Mouse (Mus musculus) embryo, embryonic 11 days (tissue): ENCODE results near the gene Pdzd9.
"Not testable (repeated sequence)": the region's sequence is repeated elsewhere in the genome, so short reads cannot be mapped to it uniquely, and the experiment has no call there.

ENCODE experiments used
- DNase-seq: peaks from one replicate; pipeline ENCODE4 v3.0.0-alpha.2; 2015

Pdzd9 gene

DNA sequence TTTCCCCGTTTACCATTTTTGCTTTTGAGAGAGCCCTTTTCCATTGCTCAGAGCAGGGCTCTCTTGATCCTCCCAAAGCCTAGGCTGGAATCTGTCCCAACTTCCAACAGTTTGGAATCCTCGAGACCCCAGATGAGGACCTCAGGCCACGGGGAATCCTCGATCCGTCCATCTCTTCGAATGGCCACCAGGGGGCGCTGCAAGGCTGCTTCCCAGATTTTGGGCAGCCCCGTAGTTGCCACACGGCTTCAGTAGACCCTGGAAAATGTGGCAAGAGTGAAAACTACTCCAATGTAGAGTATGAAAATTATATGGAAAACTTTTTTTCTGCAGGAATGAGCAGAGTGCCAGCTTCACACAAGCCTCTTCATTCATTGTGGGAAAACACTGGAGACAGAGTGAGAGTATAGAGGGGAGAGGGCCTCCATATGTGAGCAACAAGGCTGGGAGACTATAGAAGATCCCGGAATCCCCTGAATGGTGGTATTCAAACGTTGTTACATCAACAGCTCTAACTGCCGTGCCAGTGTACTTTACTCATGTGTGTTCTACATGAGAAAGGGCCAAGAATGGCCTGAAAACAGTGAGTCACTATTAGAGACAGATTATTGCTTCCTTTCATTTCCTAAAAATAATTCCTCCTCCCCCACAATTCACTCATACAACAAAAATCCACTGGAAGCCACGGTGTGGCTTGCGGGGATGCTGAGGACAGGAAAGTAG lies at the start of gene Pdzd9:
Gene Pdzd9, minus strand, starts transcription at position 191 of the 723 bp plus-strand sequence.
- peak; percentile 85 for DNase-seq

DNA sequence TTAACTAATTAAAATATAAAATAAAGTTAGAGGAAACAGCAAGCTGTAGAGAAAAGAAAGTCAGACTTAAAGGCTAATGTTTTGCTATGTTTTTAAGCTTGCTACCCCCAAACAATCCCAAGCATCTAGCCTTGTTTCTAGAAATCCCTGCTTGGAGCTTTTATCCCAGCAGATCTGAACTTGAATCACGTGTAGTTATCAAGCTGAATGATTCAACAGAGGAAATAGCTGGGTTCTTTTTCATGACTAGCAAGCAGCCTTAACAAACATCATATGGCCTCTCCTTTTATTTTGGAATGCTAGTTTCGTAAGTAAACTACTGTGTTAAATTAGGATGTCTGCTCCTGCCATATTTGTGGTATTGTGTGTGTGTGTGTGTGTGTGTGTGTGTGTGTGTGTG lies 47.1 kb upstream of the Pdzd9 start:
- no peak for DNase-seq

DNA sequence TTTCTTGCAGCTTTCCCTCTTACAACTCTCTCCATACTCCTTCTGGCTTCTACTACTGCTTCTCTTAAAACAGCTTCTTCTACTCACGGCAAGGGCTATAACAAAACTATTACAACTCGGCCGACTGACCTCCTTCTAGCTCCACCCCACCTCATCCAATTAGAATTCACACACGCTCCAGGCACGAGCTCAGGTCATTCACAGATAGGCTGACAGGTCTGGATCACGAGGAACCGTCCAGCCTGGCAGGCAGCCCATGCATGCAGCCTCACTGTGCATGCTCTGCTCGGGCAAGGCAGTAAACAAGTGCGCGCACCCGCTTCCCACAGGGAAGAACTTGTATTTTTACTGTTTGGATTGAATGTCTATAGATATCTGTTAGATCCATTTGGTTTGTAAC lies 43.8 kb upstream of the Pdzd9 start:
- not testable (repeated sequence) for DNase-seq

DNA sequence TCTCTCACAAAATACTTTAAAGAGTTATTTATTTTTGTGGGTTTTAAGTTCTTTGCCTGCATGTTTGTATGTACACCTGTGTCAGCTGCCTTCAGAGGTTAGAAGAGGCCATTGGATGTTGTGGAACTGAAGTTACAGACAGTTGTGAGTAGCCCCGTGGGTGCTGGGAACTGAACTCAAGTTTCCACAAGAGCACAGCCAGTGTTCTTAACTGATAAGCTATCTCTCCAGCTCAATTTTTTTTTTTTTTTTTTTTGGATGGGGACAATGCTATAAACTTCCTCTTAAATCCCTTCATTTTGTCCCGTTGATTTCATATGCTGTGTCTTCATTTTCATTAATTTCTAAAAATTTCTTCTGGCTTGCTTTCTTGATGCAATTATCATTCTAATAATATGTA lies 43.1 kb upstream of the Pdzd9 start:
- DNase-seq, result no peak

DNA sequence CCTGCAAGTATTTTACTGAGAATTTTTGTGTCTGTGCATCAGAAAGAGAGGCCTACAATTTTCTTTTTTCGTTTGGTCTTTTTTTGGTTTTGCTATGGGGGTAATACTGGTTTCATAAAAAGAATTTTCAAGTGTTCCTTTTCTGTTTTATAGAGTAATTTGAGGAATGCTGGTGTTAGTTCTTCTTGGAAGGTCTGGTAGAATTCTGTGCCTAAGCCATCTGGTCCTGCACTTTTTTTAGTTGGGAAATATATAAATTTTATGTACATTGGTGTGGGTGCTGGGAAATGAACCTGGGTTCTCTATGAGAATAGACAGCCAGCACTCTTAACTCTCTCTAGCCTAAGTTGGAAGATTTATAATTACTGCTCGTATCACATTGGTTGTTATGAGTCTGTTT lies 41.9 kb upstream of the Pdzd9 start:
- DNase-seq, result no peak

DNA sequence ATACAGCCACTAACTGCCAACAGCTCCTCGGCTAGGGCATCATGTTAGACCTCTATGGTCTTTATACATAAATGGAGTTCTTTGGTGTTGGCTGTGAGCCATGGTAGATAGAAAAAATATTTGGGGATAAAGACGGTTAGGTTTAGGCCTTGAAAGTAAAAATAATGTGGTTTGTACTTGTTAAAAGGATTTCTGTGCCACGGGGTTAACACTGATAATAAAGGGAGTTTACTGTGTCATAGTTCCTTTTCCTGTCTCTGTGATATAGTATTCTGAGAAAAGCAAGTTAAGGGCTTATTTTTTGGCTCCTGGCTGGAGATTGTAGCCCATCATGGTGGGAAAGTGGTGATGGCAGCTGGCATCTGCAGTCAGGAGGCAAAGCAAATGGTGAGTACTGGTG lies 33.7 kb upstream of the Pdzd9 start:
- no peak for DNase-seq

DNA sequence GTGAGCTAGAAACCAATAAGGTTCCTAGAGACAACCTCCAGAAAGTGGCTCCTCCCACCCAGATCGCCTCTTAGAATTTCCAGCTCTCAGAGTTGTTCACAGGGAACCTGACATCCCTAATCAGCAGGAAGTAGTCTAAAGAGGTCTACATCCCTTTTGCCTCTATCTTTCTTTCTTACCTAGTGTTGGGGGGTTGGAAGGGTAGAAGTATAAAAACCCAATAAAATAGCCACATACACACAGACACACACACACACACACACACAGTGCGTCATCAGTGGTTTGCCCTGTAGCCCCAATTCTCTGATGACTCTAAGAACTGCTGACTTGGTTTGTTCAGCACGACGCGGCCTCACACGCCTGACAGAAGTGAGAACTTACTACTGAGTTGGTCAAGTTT lies 29.4 kb upstream of the Pdzd9 start:
- DNase-seq, result no peak

DNA sequence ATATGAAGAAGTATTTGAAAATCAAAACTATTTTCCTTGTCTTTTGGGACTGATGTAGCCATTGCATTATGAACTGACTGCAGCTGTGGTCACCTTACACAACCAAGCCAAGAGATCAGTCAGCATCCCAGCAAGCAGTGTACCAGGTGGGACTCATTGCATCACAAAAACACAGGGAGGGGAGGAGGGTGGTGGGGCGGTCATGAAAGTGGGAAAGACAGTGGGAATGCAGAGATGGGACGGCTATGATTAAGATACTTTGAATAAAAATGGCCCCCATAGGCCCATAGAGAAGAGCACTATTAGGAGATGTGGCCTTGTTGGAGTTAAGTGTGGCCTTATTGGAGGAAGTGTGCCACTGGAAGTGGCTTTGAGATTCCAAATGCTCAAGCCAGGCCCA lies 26.2 kb upstream of the Pdzd9 start:
- DNase-seq, result no peak

DNA sequence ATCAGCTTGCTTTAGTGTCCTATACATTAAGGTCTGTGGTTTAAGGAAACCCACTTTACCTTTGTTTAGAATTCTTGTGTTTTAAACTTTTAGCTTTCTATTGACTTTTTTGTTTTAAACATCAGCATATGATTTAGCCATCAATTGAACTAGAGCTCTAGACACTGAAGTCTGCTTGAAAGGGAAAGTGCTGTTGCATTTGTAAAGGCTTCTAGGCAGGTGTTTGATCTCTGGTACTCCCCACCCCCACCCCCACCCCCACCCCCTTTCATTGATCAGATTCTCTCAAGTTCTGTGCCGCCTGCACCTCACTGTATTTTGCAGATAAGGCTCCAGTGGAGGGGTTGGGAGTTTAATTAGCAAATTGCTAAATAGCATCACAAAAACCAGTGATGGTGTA lies 25.5 kb upstream of the Pdzd9 start:
- no peak for DNase-seq

DNA sequence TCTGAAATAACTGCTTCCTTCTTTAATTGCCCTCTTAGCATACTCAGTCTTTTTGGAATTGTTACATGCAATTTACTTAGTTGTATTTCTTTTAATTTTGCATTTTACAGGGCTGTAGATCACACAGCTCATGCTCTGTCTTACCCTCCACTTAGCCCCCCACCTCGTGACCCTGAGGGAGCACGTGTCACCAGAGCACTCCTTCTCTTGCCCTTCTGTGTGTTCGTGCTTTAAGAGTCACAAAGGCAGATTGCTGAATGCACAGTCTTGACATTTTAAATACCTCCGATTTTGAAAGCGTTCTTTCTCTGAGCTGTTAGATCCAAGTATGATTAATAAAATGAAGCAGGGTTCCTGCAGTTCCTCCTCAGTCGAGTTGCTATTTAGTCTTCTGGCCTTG lies 25.1 kb upstream of the Pdzd9 start:
- peak; percentile 3 for DNase-seq

DNA sequence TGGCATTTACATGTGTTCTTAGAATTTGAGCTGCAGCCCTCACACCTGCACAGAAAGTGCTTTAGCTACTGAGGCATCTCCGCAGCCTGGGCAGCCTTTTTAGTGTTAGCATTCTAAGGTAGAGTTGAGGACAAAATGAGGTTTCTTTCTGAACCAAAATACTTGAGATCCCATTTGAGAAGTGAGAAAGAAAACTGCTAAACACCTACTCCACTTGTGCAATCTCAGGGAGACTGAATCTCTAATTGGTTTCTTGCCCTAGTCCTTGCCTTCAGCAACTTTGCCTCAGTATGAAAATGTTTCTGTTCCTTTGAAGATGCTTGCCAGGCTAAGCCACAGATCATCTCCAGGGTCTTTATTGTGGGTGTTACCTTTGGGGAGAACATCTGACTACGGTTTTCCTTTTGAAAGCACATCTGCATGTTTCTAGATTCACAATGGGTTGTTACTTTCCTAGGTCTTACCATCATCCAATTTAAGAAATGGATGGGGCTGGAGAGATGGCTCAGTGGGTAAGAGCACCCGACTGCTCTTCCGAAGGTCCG lies 23.8 kb upstream of the Pdzd9 start:
- DNase-seq, result no peak

DNA sequence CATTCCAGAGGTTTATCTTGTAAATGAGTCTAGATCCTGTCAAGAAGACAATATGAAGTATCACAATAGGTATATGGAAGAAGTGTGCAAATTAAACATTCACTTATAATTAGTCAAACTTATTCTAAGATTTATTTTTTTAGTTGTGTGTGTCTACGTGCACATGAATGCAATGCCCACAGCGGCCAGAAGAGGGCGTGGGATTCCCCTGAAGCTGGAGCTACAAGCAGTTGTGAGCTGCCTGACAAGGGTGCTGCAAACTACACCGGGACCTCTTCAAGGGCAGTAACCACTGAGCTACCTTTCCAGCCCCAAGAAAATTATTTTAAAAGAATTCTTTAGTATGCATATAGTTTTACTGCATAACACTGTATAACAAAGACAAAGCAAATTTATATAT lies 20.5 kb upstream of the Pdzd9 start:
- DNase-seq, result no peak

DNA sequence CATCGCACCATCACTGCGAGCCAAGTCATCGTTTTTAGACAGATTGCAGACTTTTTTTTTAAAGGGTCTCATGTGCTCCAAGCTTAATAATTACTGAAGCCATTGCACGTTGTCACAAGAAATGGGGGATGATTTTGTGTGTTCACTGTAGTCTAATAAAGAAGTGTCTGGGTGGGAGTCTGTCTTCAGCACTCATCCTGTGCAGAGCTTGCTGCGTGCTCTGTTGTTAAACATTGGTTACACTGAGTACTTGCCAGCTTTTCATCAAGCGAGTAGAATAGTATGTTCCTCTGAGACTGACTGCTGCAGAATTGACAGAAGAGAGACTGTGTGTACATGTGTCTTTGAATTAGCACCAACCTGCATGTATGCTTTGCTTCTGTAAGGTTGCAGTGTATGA lies 15.1 kb upstream of the Pdzd9 start:
- DNase-seq, result no peak

DNA sequence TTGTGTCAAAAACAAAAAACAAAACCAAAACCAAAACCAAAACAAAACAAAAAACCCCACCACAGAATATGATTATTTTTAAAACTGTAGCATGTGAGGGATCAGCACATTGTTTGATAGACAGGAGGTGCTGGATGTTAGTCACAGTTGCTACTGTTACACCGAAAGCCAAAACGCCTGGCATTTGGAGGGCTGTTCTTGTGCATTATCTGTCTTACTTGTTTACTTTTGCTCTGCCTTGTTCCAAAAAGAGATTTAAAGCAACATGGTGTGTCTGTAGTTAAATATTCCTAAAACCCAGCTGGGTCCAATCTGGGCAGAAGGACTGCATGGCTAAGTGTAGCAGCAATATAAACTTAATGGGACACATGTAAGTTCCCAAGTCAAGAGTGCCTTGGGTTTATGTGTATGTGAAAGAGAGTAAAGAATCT lies 14.6 kb upstream of the Pdzd9 start:
- DNase-seq, result no peak

DNA sequence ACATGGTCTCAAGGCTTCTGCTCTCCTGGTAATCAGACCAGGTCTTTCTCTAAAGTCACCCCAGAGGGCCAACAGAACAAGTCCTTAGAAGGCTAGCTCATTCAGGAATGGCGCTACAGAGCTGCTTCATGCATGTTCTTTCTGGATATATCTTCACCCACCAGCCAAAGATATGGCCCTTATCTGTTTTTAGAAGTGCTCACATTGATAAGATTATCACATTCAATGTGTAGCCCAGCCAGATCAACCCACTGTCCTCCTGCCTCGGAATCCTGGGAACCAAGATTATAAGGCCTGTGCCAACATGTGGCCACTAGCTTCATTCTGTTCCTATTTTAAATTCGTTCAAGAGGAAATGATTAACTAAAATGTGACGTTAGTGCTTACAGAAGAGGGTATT lies 11.9 kb upstream of the Pdzd9 start:
- no peak for DNase-seq

DNA sequence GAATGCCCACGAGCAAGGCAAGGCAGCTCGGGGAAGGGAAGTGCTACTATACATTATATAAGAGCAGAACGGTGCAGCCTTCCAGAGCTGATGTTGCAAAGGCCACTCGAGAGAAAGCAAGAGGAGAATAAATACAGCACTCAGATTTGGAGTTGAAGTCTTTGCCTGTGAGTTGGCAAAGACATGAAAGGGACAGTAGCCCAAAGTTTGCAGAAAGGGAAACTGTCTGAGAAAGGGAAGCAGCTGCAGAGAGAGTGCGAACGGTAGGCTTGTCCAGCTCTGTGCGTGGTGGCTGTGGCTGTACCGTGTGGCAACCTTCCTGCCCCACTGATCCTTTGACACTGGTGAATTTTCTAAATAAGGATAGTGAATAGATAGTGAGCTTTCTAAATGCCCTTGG lies 8.9 kb upstream of the Pdzd9 start:
- peak; percentile 2 for DNase-seq

DNA sequence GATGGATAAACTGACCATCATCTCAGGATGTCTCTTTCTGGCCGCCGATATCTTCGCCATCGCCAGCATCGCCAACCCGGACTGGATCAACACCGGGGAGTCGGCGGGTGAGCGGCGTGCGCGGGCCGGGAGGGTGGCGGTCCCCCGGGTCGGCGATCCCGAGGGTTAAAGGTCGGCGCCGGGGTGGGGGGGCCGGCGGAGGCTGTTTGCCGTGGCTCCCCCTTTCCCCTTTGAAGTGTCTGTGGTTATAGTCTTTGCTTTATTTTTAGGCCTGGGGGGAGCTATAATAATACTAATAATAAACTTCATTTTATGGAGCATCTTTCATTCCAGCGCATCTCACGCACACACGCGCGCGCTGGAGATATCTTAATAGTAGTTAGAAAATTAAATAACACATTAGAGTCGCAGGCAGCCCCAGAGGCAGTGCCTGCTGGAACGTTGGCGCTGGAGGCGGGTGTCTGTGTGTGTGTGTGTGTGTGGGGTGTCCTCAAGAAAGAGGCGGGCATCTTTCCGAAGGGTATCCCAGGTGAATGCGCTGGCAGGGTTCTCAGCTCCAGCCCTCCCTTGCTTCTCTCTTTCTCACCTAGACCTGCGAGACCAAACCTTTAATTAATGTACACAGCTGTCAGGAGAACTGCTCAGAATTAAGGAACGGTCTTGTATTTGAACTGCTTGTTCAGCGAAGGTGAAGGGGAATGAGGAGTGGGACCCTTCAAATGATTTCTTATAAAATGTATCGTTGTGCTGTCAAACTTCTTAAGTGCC lies 7.8 kb upstream of the Pdzd9 start:
- peak; percentile 52 for DNase-seq

DNA sequence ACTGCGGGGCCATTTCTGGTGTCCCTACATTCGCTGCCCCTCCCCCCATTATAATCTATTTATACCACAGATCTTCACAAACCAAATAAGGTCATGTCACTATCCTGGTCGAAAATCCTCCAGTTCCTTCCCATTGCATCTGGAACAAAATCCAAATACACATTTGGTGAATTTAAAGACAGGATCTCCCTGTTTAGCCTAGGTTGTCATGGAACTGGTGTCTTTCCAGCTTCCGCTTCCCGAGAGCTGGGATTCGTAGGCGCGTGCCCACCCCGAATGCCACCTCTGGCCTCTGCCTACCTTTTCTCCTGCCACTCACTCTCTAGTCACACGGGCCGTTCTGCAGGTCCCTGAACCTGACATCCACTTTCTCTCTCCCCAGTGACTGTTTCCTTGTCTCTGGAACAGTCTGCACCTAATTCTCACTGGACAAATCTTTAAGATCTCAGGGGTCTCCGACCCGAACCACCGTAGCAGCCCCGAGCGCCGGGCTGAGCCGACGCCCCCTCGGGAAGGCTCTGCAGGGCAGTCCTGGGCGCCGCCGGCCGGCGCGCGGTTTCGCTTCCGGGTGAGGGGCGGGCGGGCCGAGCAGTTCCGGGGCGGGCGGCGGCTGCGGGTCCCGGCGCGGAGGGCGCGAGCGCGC lies 7.0 kb upstream of the Pdzd9 start, which contains the start of gene Mosmo:
Gene Mosmo, plus strand, starts transcription at position 618 of the 643 bp plus-strand sequence.
- peak; percentile 89 for DNase-seq

DNA sequence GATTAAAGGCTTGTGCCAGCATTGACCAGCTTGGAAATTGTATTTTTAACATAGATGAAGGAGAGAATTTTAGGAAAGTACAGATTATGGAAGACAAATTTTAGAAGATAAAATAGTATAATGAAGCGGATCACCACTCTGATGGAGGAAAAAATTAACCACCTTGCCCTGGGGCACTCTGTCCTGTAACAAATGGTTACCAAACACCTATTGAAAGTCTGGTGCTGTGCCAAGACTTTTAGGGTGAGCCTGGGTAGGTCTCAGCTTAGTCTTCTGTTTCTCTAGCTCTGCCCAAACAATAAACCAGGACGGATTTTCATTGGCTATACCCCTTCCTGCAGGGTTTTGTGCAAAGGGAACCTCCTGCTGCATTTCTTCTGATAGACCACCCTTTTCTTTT lies 1.1 kb upstream of the Pdzd9 start:
- no peak for DNase-seq

DNA sequence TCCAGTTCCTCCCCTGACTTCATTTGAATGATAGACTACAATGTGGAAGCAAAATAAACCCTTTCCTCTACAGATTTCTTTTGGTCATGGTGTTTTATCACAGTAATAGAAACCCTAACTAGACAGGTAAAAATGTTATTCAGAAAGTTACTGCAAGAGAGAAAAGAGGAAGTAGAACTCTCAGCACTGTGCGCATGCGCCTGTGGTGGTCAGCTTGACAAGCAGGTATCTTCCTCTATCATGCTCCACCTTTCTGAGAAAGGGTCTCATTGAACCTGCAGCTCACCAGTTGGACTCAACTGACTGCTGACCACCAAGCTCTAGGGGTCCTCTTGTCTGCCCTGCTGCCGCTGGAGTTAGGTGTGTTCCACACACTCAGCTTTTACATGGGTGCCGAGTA lies 8.1 kb downstream of the Pdzd9 start:
- no peak for DNase-seq

DNA sequence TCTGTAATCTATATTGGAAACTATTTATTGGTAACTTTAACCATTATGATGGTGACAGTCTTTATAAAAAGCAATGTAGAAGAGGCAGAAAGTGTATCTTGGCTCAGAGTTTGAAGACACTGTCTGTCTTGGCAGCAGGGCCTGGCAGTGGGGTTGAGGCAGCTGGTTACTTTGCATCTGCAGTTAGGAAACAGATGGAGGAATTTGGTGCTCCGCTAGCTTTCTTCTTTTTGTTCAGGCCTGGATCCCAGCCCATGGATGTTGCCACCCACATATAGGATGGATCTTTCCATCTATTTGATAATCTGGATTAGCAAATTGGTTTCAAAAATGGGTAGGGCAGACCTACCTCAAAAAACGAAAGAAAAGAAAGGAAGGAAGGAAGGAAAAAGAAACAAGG lies 22.3 kb downstream of the Pdzd9 start:
- DNase-seq, result no peak

DNA sequence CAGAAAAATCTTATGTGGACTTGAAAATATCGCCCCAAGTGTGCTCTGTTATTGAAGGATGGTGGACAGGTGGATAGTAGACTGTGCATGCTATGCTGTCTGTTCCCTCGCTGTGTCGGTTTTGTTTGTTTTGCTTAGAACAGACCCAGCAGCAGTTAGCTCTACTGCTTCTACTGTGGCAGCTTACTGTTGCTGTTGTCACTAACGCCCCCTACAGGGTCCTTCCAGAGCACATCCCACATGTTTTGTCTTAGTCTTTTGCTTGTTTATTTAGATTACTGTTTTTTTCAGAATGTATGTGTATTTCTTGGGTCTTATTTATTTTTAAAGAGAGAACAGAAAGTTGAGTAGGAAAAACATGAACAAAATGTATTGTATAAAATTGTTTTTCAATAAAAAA lies 26.9 kb downstream of the Pdzd9 start:
- peak; percentile 8 for DNase-seq

DNA sequence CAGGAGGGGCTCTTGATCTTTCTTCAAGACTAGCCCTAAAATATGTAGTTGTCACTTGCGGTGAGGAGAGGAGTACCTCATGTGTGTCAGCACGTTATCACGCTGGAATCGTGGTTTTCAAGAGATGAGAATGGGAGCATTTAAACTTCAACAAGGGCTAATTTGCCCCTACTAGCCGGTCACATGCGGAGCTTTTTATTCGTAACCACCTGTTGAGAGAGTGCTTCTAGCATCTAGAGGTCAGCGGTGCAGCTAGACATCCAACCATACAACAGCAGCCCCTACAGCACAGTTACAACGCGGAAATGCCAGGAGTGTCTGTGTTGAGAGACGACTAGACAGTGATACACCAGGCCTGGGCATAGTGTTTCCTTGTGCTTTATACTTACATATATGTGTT lies 34.3 kb downstream of the Pdzd9 start:
- DNase-seq, result peak; percentile 31

DNA sequence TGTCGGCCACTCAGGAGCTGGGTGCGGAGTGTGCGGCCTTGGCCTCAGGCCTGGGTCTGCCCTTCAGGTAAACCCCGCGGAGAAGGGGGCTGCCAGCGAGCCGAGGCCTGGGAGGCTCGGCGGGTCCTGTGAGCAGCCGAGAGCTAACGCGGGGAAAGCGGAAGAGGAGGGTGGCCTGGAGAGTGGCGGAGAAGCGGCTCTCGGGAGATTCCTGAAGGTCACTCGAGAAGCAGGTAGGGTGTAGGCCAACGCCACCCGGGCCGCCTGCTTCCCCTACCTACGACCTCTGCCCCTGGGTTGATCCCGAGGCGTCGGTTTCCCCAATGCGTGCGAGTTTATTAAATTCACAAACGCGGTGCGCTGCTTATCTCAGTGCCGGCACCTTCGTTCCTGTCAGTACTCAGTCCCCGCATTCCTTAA lies 34.8 kb downstream of the Pdzd9 start:
- no peak for DNase-seq
